Mouse (Mus musculus) megakaryocyte, embryonic 14.5 days (primary cell): ENCODE data around the gene Ahdc1.

Source experiments
- FLI1 ChIP-seq: IDR thresholded peaks from 2 replicates; pipeline ENCODE4 v1.6.1; 2012; ENCODE audit warnings: low read length, inconsistent platforms, mixed read lengths
- GATA1 ChIP-seq: IDR thresholded peaks from 3 replicates; pipeline ENCODE4 v1.6.1; 2012; ENCODE audit warnings: mixed read lengths, low read length, inconsistent platforms, borderline replicate concordance

DNA sequence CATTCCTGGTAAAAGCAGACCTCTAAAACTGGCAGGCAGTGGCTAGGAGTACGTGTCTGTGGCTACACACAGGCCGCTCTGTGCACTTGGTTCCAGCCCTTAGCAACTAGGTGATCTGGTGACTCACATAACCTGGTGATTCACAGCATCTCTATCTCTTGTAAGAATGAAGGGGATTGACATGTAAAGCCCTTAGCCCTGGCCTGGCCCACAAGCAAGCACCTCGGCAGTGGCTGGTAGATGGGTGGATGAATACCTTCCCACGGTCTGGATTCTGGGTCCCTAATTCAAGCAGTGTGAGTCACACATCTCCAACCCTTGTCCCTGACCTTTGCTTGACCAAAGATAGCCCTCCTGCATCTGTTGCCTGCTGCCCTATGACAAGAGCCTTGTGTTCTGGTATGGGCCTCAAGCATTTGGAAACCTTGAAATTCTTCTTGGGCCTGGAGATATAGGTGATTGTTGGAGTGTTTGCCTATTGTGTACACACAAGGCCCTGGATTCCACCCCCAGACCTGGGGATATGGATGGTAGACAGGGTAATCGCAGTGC, 59.8 kb downstream of the Ahdc1 start:
- TF ChIP-seq FLI1 (no peak), GATA1 (no peak)
